Mouse (Mus musculus) lung, embryonic 14.5 days (tissue): Measurements from ENCODE around the gene Iqca. TPM values are rescaled to one million over a fixed set of nuclear protein-coding genes. Genes with fewer than 3 reads are reported as not detected.

ENCODE experiments used
- ATAC-seq: fragments of 200-750 bp; cut with Nextera tagmentation; 2 replicates; pipeline ENCODE4 v1.8.0; 2017; ENCODE audit warnings: mild to moderate bottlenecking, moderate TSS enrichment, moderate library complexity; ENCODE audit not compliant: insufficient read depth
- DNase-seq: peaks from one replicate; pipeline ENCODE4 v3.0.0-alpha.2; 2015
- H3K27ac ChIP-seq: fragments of 300-500 bp; sonication (generic); 2 replicates; pipeline ENCODE4 v1.5.1; 2014; ENCODE audit warnings: low read depth, mild to moderate bottlenecking, moderate library complexity
- H3K27me3 ChIP-seq: fragments of 300-500 bp; sonication (generic); 2 replicates; pipeline ENCODE4 v1.6.1; 2014; ENCODE audit warnings: low read length, control low read depth; ENCODE audit not compliant: insufficient read depth
- H3K36me3 ChIP-seq: fragments of 300-500 bp; sonication (generic); 2 replicates; pipeline ENCODE4 v1.6.1; 2014; ENCODE audit warnings: control low read depth; ENCODE audit not compliant: insufficient read depth
- H3K4me1 ChIP-seq: fragments of 300-500 bp; sonication (generic); 2 replicates; pipeline ENCODE4 v1.6.1; 2014; ENCODE audit warnings: antibody characterized with exemption, control low read depth; ENCODE audit not compliant: insufficient read depth
- H3K4me2 ChIP-seq: fragments of 300-500 bp; sonication (generic); 2 replicates; pipeline ENCODE4 v1.6.1; 2014; ENCODE audit warnings: mild to moderate bottlenecking
- H3K4me3 ChIP-seq: fragments of 300-500 bp; sonication (generic); 2 replicates; pipeline ENCODE4 v1.5.1; 2014; ENCODE audit warnings: low read depth, low read length
- H3K9ac ChIP-seq: fragments of 300-500 bp; sonication (generic); 2 replicates; pipeline ENCODE4 v1.6.1; 2014
- H3K9me3 ChIP-seq: fragments of 300-500 bp; sonication (generic); 2 replicates; pipeline ENCODE4 v1.6.1; 2016; ENCODE audit warnings: low read depth, low read length, control low read depth
- CTCF ChIP-seq: IDR thresholded peaks from 2 replicates; pipeline ENCODE4 v1.5.1; 2016; ENCODE audit warnings: antibody characterized with exemption, low read depth
- WGBS: fragments of 180-500 bp; shearing (Covaris S2); extraction: QIAGEN DNeasy Blood & Tissue Kit; methylation state at CpG from one replicate; pipeline ENCODE4 v1.1.7; 2014; 5-methylcytosine and 5-hydroxymethylcytosine counted together
- polyA plus RNA-seq: library from polyadenylated mRNA; unstranded; fragments of >200 nt; fragmentation: Nextera tagmentation; extraction: Ambion mirVana; gene quantifications from 2 replicates; pipeline ENCODE4 v1.2.1, GENCODE M21; 2014

Iqca gene
- polyA plus RNA-seq, 1 experiment from 2014 or later, result 0.11 TPM

- Histone ChIP-seq H3K36me3 (no peaks in the 10 kb centered on the region), H3K9ac (no peak overlapping the region), H3K27ac (no peak overlapping the region), H3K4me1 (no peaks in the 10 kb centered on the region), H3K27me3 (no peaks in the 10 kb centered on the region), H3K4me2 (no peak overlapping the region), H3K4me3 (no peak overlapping the region), H3K9me3 (no peaks in the 10 kb centered on the region)
- ATAC-seq (no peak), DNase-seq (no peak)
- WGBS, result 50% methylated on average over 6 of the region's 6 CpGs
- TF ChIP-seq CTCF, result no peak
These were observed 30.4 kb upstream of the Iqca start for GRCm38 (mm10) chr1:90183602-90184001.

GRCm38 (mm10) chr1:90182521-90182920 lies 29.3 kb upstream of the Iqca start:
- DNase-seq (no peak), ATAC-seq (no peak)
- H3K27ac ChIP-seq, result no peak overlapping the region
- H3K4me3 ChIP-seq, result no peak overlapping the region
- H3K36me3 ChIP-seq, result no peaks in the 10 kb centered on the region
- no peaks in the 10 kb centered on the region for H3K27me3 ChIP-seq
- no peak overlapping the region for H3K4me2 ChIP-seq
- no peaks in the 10 kb centered on the region for H3K9me3 ChIP-seq
- 65% methylated on average over 5 of the region's 5 CpGs for WGBS
- no peak overlapping the region for H3K9ac ChIP-seq
- no peaks in the 10 kb centered on the region for H3K4me1 ChIP-seq
- no peak for TF ChIP-seq CTCF

- TF ChIP-seq CTCF, result no peak
- Histone ChIP-seq H3K9ac (no peak overlapping the region), H3K4me2 (no peak overlapping the region), H3K4me1 (no peaks in the 10 kb centered on the region), H3K27me3 (no peaks in the 10 kb centered on the region), H3K4me3 (no peak overlapping the region), H3K27ac (no peak overlapping the region), H3K36me3 (no peaks in the 10 kb centered on the region), H3K9me3 (no peaks in the 10 kb centered on the region)
- DNase-seq (no peak), ATAC-seq (no peak)
- 77% methylated on average over 12 of the region's 12 CpGs for WGBS
These were observed 27.9 kb upstream of the Iqca start for GRCm38 (mm10) chr1:90180966-90181699.

GRCm38 (mm10) chr1:90180479-90180878 lies 27.3 kb upstream of the Iqca start:
- no peak overlapping the region for H3K9ac ChIP-seq
- ATAC-seq (no peak), DNase-seq (no peak)
- H3K4me2 ChIP-seq, result no peak overlapping the region
- no peaks in the 10 kb centered on the region for H3K36me3 ChIP-seq
- no peaks in the 10 kb centered on the region for H3K4me1 ChIP-seq
- H3K27me3 ChIP-seq, result no peaks in the 10 kb centered on the region
- 69% methylated on average over 7 of the region's 7 CpGs for WGBS
- TF ChIP-seq CTCF, result no peak
- no peak overlapping the region for H3K4me3 ChIP-seq
- no peaks in the 10 kb centered on the region for H3K9me3 ChIP-seq
- H3K27ac ChIP-seq, result no peak overlapping the region

- H3K4me3 ChIP-seq, result no peak overlapping the region
- no peaks in the 10 kb centered on the region for H3K27me3 ChIP-seq
- H3K27ac ChIP-seq, result no peak overlapping the region
- no peaks in the 10 kb centered on the region for H3K36me3 ChIP-seq
- H3K4me1 ChIP-seq, result no peaks in the 10 kb centered on the region
- H3K9ac ChIP-seq, result no peak overlapping the region
- TF ChIP-seq CTCF, result no peak
- DNase-seq (no peak), ATAC-seq (no peak)
- no peaks in the 10 kb centered on the region for H3K9me3 ChIP-seq
- 33% methylated on average over 5 of the region's 5 CpGs for WGBS
- no peak overlapping the region for H3K4me2 ChIP-seq
These were observed 24.8 kb upstream of the Iqca start for GRCm38 (mm10) chr1:90177978-90178377.

- no peak overlapping the region for H3K4me3 ChIP-seq
- no peaks in the 10 kb centered on the region for H3K36me3 ChIP-seq
- no peak for TF ChIP-seq CTCF
- H3K27me3 ChIP-seq, result no peaks in the 10 kb centered on the region
- H3K4me1 ChIP-seq, result no peaks in the 10 kb centered on the region
- H3K9ac ChIP-seq, result no peak overlapping the region
- no peaks in the 10 kb centered on the region for H3K9me3 ChIP-seq
- no peak for DNase-seq
- no peak overlapping the region for H3K4me2 ChIP-seq
- ATAC-seq, result no peak
- H3K27ac ChIP-seq, result no peak overlapping the region
These were observed 24.4 kb upstream of the Iqca start for GRCm38 (mm10) chr1:90177565-90177964.

- H3K27me3 ChIP-seq, result no peaks in the 10 kb centered on the region
- ATAC-seq, result no peak
These were observed 23.0 kb upstream of the Iqca start for GRCm38 (mm10) chr1:90176223-90176622.

GRCm38 (mm10) chr1:90174338-90174737 lies 21.1 kb upstream of the Iqca start:
- no peaks in the 10 kb centered on the region for H3K36me3 ChIP-seq
- ATAC-seq (no peak), DNase-seq (no peak)
- no peak overlapping the region for H3K9ac ChIP-seq
- no peak overlapping the region for H3K4me3 ChIP-seq
- no peak for TF ChIP-seq CTCF
- no peaks in the 10 kb centered on the region for H3K9me3 ChIP-seq
- H3K4me2 ChIP-seq, result no peak overlapping the region
- WGBS, result 57% methylated on average over 8 of the region's 8 CpGs
- no peaks in the 10 kb centered on the region for H3K4me1 ChIP-seq
- H3K27ac ChIP-seq, result no peak overlapping the region
- H3K27me3 ChIP-seq, result no peaks in the 10 kb centered on the region

More at GRCm38 (mm10) chr1:90176223-90176622, 23.0 kb upstream of the Iqca start:
- Histone ChIP-seq H3K27ac (no peak overlapping the region), H3K4me3 (no peak overlapping the region), H3K36me3 (no peaks in the 10 kb centered on the region), H3K9ac (no peak overlapping the region), H3K4me1 (no peaks in the 10 kb centered on the region), H3K9me3 (no peaks in the 10 kb centered on the region), H3K4me2 (no peak overlapping the region)
- DNase-seq, result peak; percentile 72
- 46% methylated on average over 7 of the region's 7 CpGs for WGBS
- TF ChIP-seq CTCF, result no peak
